Mouse (Mus musculus): Measurements from ENCODE around the gene Car1.

- TF ChIP-seq POLR2A (IDR thresholded peaks at IDR 0.05; ENCODE audit: borderline replicate concordance, low read depth, low read length) (no peak), CTCF (IDR thresholded peaks at IDR 0.05; ENCODE audit: low read depth, low read length) (no peak)
These were observed 20.6 kb downstream of the Car1 start for GRCm38 (mm10) chr3:14787607-14788006.

Measured in bone marrow macrophage, adult 2 months (primary cell).